Mouse (Mus musculus) kidney, adult 2 months (tissue): Measurements from ENCODE around the gene Colq.

Source experiments
- CTCF ChIP-seq: fragments of 200-500 bp; conservative IDR thresholded peaks from 2 replicates; pipeline ENCODE4 v1.5.1; 2011; ENCODE audit warnings: low read depth, mild to moderate bottlenecking, control low read depth, low read length, moderate library complexity, mixed read lengths; ENCODE audit not compliant: insufficient read depth, insufficient read length
- POLR2A ChIP-seq: fragments of 200-500 bp; IDR thresholded peaks from one replicate; pipeline ENCODE4 v1.6.1; 2011; ENCODE audit warnings: low read depth, low read length, control low read depth

DNA sequence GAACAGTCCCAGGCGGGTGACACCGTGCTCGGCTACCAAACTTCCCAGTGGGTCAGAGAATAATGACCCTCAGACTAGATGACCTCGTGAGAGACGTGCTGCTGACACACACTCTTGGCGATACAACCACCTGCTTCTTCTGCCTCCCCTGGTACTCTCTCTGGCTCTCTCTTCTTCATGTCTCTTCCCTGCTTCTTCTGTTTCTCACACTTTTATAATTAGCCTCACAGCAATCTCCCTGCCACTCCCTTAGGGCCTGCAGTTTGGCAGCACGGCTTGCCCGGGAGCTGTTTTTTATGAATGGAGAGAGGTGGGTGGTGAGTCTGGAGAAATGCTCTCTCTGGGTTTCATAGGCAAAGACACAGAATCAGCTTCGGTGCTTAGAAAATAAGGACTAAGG is 15.3 kb downstream of the Colq start:
- TF ChIP-seq POLR2A (no peak), CTCF (no peak)
